Mouse (Mus musculus) stomach, embryonic 16.5 days (tissue): Measurements from ENCODE around the gene Cog6. TPM values are rescaled to one million over a fixed set of nuclear protein-coding genes. Genes with fewer than 3 reads are reported as not detected.
"Not testable (repeated sequence)": the region's sequence is repeated elsewhere in the genome, so short reads cannot be mapped to it uniquely, and the experiment has no call there.

ENCODE experiments used
- ATAC-seq: fragments of 200-750 bp; cut with Nextera tagmentation; 2 replicates; pipeline ENCODE4 v1.8.0; 2017; ENCODE audit warnings: moderate number of reproducible peaks, moderate TSS enrichment; ENCODE audit not compliant: insufficient read depth, low FRiP score
- H3K27ac ChIP-seq: fragments of 300-500 bp; sonication (generic); 2 replicates; pipeline ENCODE4 v1.5.1; 2014; ENCODE audit warnings: low read length
- H3K27me3 ChIP-seq: fragments of 300-500 bp; sonication (generic); 2 replicates; pipeline ENCODE4 v1.6.1; 2014; ENCODE audit warnings: low read length, control low read depth, mixed read lengths; ENCODE audit not compliant: control insufficient read depth, insufficient read depth
- H3K36me3 ChIP-seq: fragments of 300-500 bp; sonication (generic); 2 replicates; pipeline ENCODE4 v1.6.1; 2014; ENCODE audit warnings: low read length; ENCODE audit not compliant: control insufficient read depth, insufficient read depth
- H3K4me1 ChIP-seq: fragments of 300-500 bp; sonication (generic); 2 replicates; pipeline ENCODE4 v1.6.1; 2014; ENCODE audit warnings: low read length, control low read depth, mixed read lengths; ENCODE audit not compliant: control insufficient read depth, insufficient read depth
- H3K4me2 ChIP-seq: fragments of 300-500 bp; sonication (generic); 2 replicates; pipeline ENCODE4 v1.6.1; 2014; ENCODE audit warnings: low read depth, low read length, mixed read lengths
- H3K4me3 ChIP-seq: fragments of 300-500 bp; sonication (generic); replicated peaks from 2 replicates; pipeline ENCODE4 v1.5.1; 2014; ENCODE audit warnings: mild to moderate bottlenecking, low read length
- H3K9ac ChIP-seq: fragments of 300-500 bp; sonication (generic); 2 replicates; pipeline ENCODE4 v1.6.1; 2014; ENCODE audit warnings: low read length
- H3K9me3 ChIP-seq: fragments of 300-500 bp; sonication (generic); replicated peaks from 2 replicates; pipeline ENCODE4 v1.6.1; 2016; ENCODE audit warnings: low read length, control low read depth; ENCODE audit not compliant: control insufficient read depth
- WGBS: fragments of 180-500 bp; shearing (Covaris S2); extraction: QIAGEN DNeasy Blood & Tissue Kit; methylation state at CpG from one replicate; pipeline ENCODE4 v1.1.7; 2014; 5-methylcytosine and 5-hydroxymethylcytosine counted together
- polyA plus RNA-seq: library from polyadenylated mRNA; unstranded; fragments of >200 nt; fragmentation: Nextera tagmentation; extraction: Ambion mirVana; gene quantifications from 2 replicates; pipeline ENCODE4 v1.2.1, GENCODE M21; 2015

Cog6 gene
- polyA plus RNA-seq, 1 experiment from 2014 or later, result 46.8 TPM

DNA sequence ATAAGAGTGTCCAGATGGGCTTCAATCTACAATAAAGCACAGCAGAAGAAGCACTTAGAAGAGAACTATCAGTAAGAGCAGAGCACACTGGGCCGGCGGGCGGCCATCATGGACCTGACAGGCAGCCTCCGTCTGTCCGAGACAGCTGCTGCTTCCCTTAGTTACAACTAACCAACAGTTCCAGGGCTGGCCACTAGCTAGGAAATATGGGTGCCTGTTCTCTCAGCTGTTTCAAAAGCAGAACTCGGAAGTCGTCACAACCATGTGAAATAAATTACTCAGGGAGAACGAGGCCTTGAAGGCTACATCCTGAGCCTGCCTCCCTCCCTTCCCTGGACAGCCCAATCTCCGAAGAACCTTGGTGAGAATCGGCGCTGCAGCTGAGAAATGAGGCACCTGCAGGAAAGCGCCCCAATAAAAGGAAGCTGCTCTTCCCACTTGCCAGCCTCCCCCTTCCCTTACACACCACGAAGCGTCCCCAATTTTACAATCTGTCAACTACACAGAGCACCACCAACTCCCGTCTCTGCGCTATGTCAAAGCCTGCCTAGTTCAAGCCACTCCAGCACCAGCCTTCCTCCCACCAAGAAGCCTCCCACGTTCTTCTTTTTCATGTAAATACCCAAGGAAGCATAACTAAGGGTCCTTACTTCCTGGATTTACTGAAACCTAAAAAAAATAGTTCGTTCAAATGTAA is 26.8 kb downstream of the Cog6 start:
- Histone ChIP-seq H3K4me3 (no peak overlapping the region), H3K4me2 (no peak overlapping the region), H3K4me1 (no peaks in the 10 kb centered on the region), H3K27ac (no peak overlapping the region), H3K36me3 (peaks cover 15% of the 10 kb centered on the region; the same call in 1 of the 2 replicates), H3K9me3 (no peaks in the 10 kb centered on the region), H3K9ac (no peak overlapping the region), H3K27me3 (no peaks in the 10 kb centered on the region)
- 63% methylated on average over 18 of the region's 18 CpGs for WGBS
- ATAC-seq, result no peak

- H3K27me3 ChIP-seq, result not testable (repeated sequence)
Measured at GRCm38 (mm10) chr3:52985508-52985941, 31.5 kb downstream of the Cog6 start.

DNA sequence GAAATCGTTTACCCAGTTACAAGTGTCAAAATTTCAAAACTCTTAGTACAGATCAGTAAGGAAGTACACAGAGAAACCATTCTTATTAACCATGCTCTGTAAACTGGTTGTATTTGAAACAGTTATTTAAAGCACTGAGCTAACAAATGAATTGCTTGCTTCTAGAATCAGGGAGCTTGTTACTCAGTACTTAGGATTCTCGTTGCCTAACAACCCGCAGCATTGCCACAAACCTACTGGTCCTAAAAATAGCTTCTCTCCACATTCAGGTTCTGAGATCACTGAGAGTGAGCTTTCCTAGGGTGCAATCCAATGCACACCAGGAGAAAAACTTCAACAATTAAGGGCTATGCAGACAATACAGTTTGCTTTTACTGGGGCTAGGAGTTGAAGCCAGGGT is 33.3 kb downstream of the Cog6 start:
- ATAC-seq, result no peak
- WGBS, result 81% methylated on average over 3 of the region's 3 CpGs

More at GRCm38 (mm10) chr3:52985508-52985941, 31.5 kb downstream of the Cog6 start:
- not testable (repeated sequence) for H3K9ac ChIP-seq, ATAC-seq, H3K4me1 ChIP-seq, H3K4me3 ChIP-seq, H3K27ac ChIP-seq, H3K4me2 ChIP-seq, H3K9me3 ChIP-seq
- peaks cover 13% of the 10 kb centered on the region; the same call in 1 of the 2 replicates for H3K36me3 ChIP-seq
- 63% methylated on average over 6 of the region's 7 CpGs for WGBS

DNA sequence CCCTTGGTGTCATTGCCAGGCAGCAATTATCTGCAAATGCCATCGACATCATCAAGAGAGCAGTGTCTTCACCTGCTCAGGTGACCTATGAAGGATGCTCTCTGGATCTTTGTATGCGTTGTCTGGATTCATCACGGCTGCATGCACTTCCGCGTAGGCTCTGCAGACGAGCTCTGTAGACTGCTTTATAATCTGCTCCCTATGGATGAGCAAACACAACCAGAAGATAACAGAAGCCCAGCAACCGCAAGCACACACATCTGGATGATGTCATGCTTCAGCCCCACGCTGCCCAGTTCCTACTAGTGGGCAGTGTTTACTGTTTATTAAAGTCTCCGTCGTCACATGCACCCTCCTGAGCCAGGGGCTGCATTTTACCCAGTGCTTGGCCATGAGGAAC is 34.0 kb downstream of the Cog6 start:
- no peak overlapping the region for H3K4me2 ChIP-seq
- H3K27me3 ChIP-seq, result no peaks in the 10 kb centered on the region
- ATAC-seq, result no peak
- H3K9ac ChIP-seq, result no peak overlapping the region
- no peak overlapping the region for H3K4me3 ChIP-seq
- H3K4me1 ChIP-seq, result no peaks in the 10 kb centered on the region
- 70% methylated on average over 10 of the region's 10 CpGs for WGBS
- no peak overlapping the region for H3K27ac ChIP-seq
- no peaks in the 10 kb centered on the region for H3K9me3 ChIP-seq
- H3K36me3 ChIP-seq, result peaks cover 8% of the 10 kb centered on the region; the same call in 1 of the 2 replicates

More for the DNA sequence above, 33.3 kb downstream of the Cog6 start:
- Histone ChIP-seq H3K36me3 (peaks cover 8% of the 10 kb centered on the region; the same call in 1 of the 2 replicates), H3K4me3 (no peak overlapping the region), H3K9ac (no peak overlapping the region), H3K9me3 (no peaks in the 10 kb centered on the region), H3K27ac (no peak overlapping the region), H3K4me1 (no peaks in the 10 kb centered on the region), H3K27me3 (no peaks in the 10 kb centered on the region), H3K4me2 (no peak overlapping the region)

- no peak overlapping the region for H3K4me3 ChIP-seq
- ATAC-seq, result peak; percentile 56; the same call in 1 of the 2 replicates
- no peaks in the 10 kb centered on the region for H3K9me3 ChIP-seq
- H3K4me2 ChIP-seq, result no peak overlapping the region
- no peak overlapping the region for H3K27ac ChIP-seq
- WGBS, result 47% methylated on average over 15 of the region's 15 CpGs
- H3K9ac ChIP-seq, result no peak overlapping the region
- no peaks in the 10 kb centered on the region for H3K4me1 ChIP-seq
- no peaks in the 10 kb centered on the region for H3K27me3 ChIP-seq
- no peaks in the 10 kb centered on the region for H3K36me3 ChIP-seq
Measured at GRCm38 (mm10) chr3:52974674-52975556, 42.1 kb downstream of the Cog6 start.

GRCm38 (mm10) chr3:52972916-52973315 is 44.1 kb downstream of the Cog6 start:
- H3K4me2 ChIP-seq, result no peak overlapping the region
- ATAC-seq, result no peak
- H3K27ac ChIP-seq, result no peak overlapping the region
- no peaks in the 10 kb centered on the region for H3K9me3 ChIP-seq
- H3K4me3 ChIP-seq, result no peak overlapping the region
- no peaks in the 10 kb centered on the region for H3K4me1 ChIP-seq
- no peak overlapping the region for H3K9ac ChIP-seq
- 80% methylated on average over 7 of the region's 7 CpGs for whole genome bisulfite sequencing
- H3K27me3 ChIP-seq, result no peaks in the 10 kb centered on the region
- H3K36me3 ChIP-seq, result no peaks in the 10 kb centered on the region

DNA sequence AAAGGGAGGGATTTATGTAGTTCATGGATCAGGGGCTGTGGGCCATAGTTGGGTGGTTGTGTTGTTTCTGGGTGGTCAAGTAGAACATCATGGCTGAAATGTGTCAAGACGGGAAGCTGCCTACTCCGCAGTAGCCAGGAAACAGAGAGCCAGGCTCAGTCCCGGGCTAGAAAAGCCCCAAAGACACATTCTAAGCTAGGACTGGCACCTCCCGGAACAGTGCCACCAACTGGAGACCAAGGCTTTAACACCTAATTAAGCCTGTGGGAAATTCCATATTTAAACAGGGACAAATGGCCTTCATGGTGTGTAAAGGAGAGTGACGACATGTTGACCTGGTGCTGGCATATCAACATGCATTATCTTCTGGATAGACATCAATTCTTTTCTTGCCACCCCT is 50.0 kb downstream of the Cog6 start:
- ATAC-seq, result no peak
- Histone ChIP-seq H3K4me2 (no peak overlapping the region), H3K27ac (no peak overlapping the region), H3K9me3 (no peaks in the 10 kb centered on the region), H3K36me3 (no peaks in the 10 kb centered on the region), H3K9ac (no peak overlapping the region), H3K27me3 (no peaks in the 10 kb centered on the region), H3K4me1 (no peaks in the 10 kb centered on the region), H3K4me3 (no peak overlapping the region)
- WGBS, result 84% methylated on average over 5 of the region's 5 CpGs

DNA sequence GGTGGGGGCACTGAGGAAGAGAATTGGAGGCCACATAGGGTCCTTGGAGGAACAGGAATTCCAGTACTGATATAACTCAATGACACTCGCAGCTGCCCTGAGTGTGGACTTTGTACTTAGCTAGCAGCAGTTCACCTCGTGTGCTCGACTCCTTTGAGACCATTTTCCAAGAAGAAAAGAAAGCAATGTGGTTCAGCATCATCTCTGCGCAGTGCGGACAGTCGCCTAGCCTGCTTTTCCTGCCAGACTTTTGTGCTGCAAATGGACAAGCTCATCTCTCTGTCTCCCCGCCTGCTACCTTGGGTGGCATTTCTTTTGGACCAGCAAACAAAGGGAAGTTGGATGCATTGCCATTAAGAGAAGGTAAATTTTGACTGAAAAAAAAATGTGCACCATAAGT is 52.8 kb downstream of the Cog6 start:
- Histone ChIP-seq H3K9me3 (0 out of 2 replicates have a peak, but pooled peaks cover 5% of the 10 kb centered on the region), H3K27ac (no peak overlapping the region), H3K9ac (no peak overlapping the region), H3K4me1 (no peaks in the 10 kb centered on the region), H3K36me3 (no peaks in the 10 kb centered on the region), H3K4me3 (no peak overlapping the region), H3K27me3 (no peaks in the 10 kb centered on the region), H3K4me2 (no peak overlapping the region)
- 68% methylated on average over 7 of the region's 7 CpGs for WGBS
- no peak for ATAC-seq

- 86% methylated on average over 8 of the region's 8 CpGs for WGBS
- no peaks in the 10 kb centered on the region for H3K4me1 ChIP-seq
- no peak overlapping the region for H3K9ac ChIP-seq
- H3K27ac ChIP-seq, result no peak overlapping the region
- H3K4me2 ChIP-seq, result no peak overlapping the region
- H3K9me3 ChIP-seq, result 0 out of 2 replicates have a peak, but pooled peaks cover 5% of the 10 kb centered on the region
- ATAC-seq, result no peak
- no peaks in the 10 kb centered on the region for H3K27me3 ChIP-seq
- H3K4me3 ChIP-seq, result no peak overlapping the region
- no peaks in the 10 kb centered on the region for H3K36me3 ChIP-seq
Measured at GRCm38 (mm10) chr3:52963441-52963840, 53.6 kb downstream of the Cog6 start.
